Mouse (Mus musculus) heart, adult 2 months (tissue): ENCODE data around the gene Iqsec3.

ENCODE experiments used
- EP300 ChIP-seq: fragments of 200-500 bp; IDR thresholded peaks from 2 replicates; pipeline ENCODE4 v1.6.1; 2011; ENCODE audit warnings: low read depth, low read length, control low read depth; ENCODE audit not compliant: insufficient read depth
- POLR2A ChIP-seq: fragments of 200-500 bp; IDR thresholded peaks from 2 replicates; pipeline ENCODE4 v1.6.1; 2011; ENCODE audit warnings: mild to moderate bottlenecking, low read depth, low read length, control low read depth; ENCODE audit not compliant: insufficient read depth

- TF ChIP-seq EP300 (no peak), POLR2A (no peak)
Measured at GRCm38 (mm10) chr6:121329848-121330508, 143.5 kb downstream of the Iqsec3 start.
